Mouse (Mus musculus): Measurements from ENCODE around the gene Rpl38.

DNA sequence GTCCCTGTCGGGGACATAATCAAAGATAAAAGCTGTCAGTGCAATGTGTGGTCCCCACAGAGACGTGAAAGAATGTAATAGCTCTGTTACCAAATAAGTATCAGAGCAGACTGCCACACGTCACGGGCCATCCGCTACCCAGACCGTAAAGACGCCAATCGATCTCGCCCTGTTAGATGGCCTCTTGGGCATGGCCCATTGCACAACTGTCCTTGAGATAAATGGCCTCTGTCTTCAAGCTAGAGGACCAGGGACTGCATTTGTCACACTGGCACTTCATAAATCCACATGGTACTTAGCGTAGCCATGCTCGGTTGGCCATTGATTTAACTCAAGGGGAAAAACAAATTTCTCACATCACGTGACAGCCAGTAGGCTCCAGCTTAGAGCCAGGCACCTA is 43.5 kb downstream of the Rpl38 start:
- no peak for TF ChIP-seq CTCF (IDR thresholded peaks at IDR 0.05; ENCODE audit: borderline replicate concordance, extremely low read depth, insufficient read depth, insufficient read length)
- no peak for TF ChIP-seq POLR2A (IDR thresholded peaks at IDR 0.05; ENCODE audit: borderline replicate concordance, extremely low read depth, insufficient read depth, insufficient read length, poor library complexity, severe bottlenecking)

Data from brain, embryonic 14.5 days (tissue).